Mouse (Mus musculus) frontal cortex, postnatal 10 days (tissue): ENCODE results near the gene Gm10681.
"Not testable (repeated sequence)": the region's sequence is repeated elsewhere in the genome, so short reads cannot be mapped to it uniquely, and the experiment has no call there.

ENCODE experiments used
- DNase-seq, 2 experiments: peaks; one replicate each; pipeline ENCODE4 v3.0.0; 2022; ENCODE audit warnings: low spot score in 2 of 2, mixed read lengths in 1 of 2

The Gm10681 gene

GRCm38 (mm10) chr3:98510414-98510813 lies 78.2 kb downstream of the Gm10681 start, which contains the start of gene Hsd3b4:
TSS of gene Hsd3b4 (minus strand) at chr3:98510514.
- DNase-seq = not testable (repeated sequence)

- not testable (repeated sequence) for DNase-seq
These were observed 81.4 kb downstream of the Gm10681 start for GRCm38 (mm10) chr3:98507229-98507628.
